Mouse (Mus musculus): ENCODE measurements around the gene Prss3. TPM values are rescaled to one million over a fixed set of nuclear protein-coding genes. Genes with fewer than 3 reads are reported as not detected.
"Not testable (repeated sequence)": the region's sequence is repeated elsewhere in the genome, so short reads cannot be mapped to it uniquely, and the experiment has no call there.

The Prss3 gene
- polyA plus RNA-seq (2015; fragmentation: Nextera tagmentation; extraction: Ambion mirVana) = not detected in 2 replicates

- H3K27me3 ChIP-seq; ATAC-seq (replicated peaks); H3K36me3 ChIP-seq; H3K4me2 ChIP-seq (replicated peaks); H3K9ac ChIP-seq (replicated peaks); H3K27ac ChIP-seq (replicated peaks); H3K4me3 ChIP-seq; H3K9me3 ChIP-seq; H3K4me1 ChIP-seq: not testable (repeated sequence)
Measured at GRCm38 (mm10) chr6:41377578-41377977, at the start of gene Prss3. Gene Prss3 (minus strand): TSS chr6:41377678.

- not testable (repeated sequence) for H3K4me1 ChIP-seq; H3K27ac ChIP-seq (replicated peaks); ATAC-seq (replicated peaks); H3K4me2 ChIP-seq (replicated peaks); H3K27me3 ChIP-seq; H3K9ac ChIP-seq (replicated peaks); H3K9me3 ChIP-seq; H3K4me3 ChIP-seq; H3K36me3 ChIP-seq
Measured at GRCm38 (mm10) chr6:41392056-41392455, 14.6 kb upstream of the Prss3 start, which contains the start of gene Gm5771. Gene Gm5771 (plus strand): TSS chr6:41392356.

DNA sequence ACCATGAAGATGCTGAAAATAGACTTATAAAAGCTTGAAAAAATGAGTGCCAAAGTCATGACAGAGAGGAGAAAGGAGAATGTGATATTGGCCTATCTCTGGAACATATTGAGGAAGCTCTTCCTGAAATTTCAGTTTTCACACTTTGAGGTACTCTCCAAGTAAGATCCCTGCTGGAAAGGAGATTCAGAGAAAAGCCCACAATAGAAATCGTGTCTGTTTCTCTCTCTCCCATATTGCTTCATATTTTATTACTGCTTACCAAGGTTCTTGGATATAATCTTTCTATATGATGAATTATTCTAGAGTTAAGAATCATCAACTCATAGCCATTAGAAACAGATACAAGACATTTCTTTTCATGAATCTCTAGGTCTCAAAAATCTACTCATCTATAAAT is 14.2 kb upstream of the Prss3 start:
- not testable (repeated sequence) for H3K4me2 ChIP-seq (replicated peaks); H3K9me3 ChIP-seq; H3K27me3 ChIP-seq; H3K9ac ChIP-seq (replicated peaks); H3K4me1 ChIP-seq; ATAC-seq (replicated peaks); H3K27ac ChIP-seq (replicated peaks); H3K4me3 ChIP-seq; H3K36me3 ChIP-seq
- 67% methylated on average over 1 of the region's 1 CpGs for WGBS

GRCm38 (mm10) chr6:41386781-41387180 is 9.3 kb upstream of the Prss3 start:
- Histone ChIP-seq H3K27me3 (no peaks in the 10 kb centered on the region), H3K9me3 (no peaks in the 10 kb centered on the region), H3K27ac (replicated peaks) (no peak overlapping the region), H3K9ac (replicated peaks) (no peak overlapping the region), H3K36me3 (no peaks in the 10 kb centered on the region), H3K4me2 (replicated peaks) (no peak overlapping the region), H3K4me3 (no peak overlapping the region), H3K4me1 (no peaks in the 10 kb centered on the region)
- no peak for ATAC-seq (replicated peaks)
- WGBS = 81% methylated on average over 2 of the region's 2 CpGs

- 86% methylated on average over 2 of the region's 2 CpGs for WGBS
Measured at GRCm38 (mm10) chr6:41373772-41374171, 3.7 kb downstream of the Prss3 start.

GRCm38 (mm10) chr6:41353932-41354331 is 23.5 kb downstream of the Prss3 start, which contains the start of gene Try10:
Gene Try10 (plus strand): TSS chr6:41354105.
- no peak within 1 kb of the TSS for H3K9ac ChIP-seq (replicated peaks)
- no peaks in the 10 kb centered on the region for H3K4me1 ChIP-seq
- no peak within 1 kb of the TSS for H3K27ac ChIP-seq (replicated peaks)
- no peaks in the 10 kb centered on the region for H3K36me3 ChIP-seq
- 92% methylated on average over 2 of the region's 2 CpGs for WGBS
- H3K9me3 ChIP-seq = no peaks in the 10 kb centered on the region
- no peak for ATAC-seq (replicated peaks)
- no peak within 1 kb of the TSS for H3K4me3 ChIP-seq
- H3K27me3 ChIP-seq = no peaks in the 10 kb centered on the region
- no peak within 1 kb of the TSS for H3K4me2 ChIP-seq (replicated peaks)

More at GRCm38 (mm10) chr6:41373772-41374171, 3.7 kb downstream of the Prss3 start:
- H3K4me1 ChIP-seq; H3K27ac ChIP-seq (replicated peaks); ATAC-seq (replicated peaks); H3K36me3 ChIP-seq; H3K9me3 ChIP-seq; H3K27me3 ChIP-seq; H3K9ac ChIP-seq (replicated peaks); H3K4me2 ChIP-seq (replicated peaks); H3K4me3 ChIP-seq: not testable (repeated sequence)

Other genes starting within 250 kb of the Prss3 start
- gene Try4, start 75.4 kb downstream of the Prss3 start, polyA plus RNA-seq (2015; fragmentation: Nextera tagmentation; extraction: Ambion mirVana) = not detected in 2 replicates
- gene Try5, start 60.8 kb downstream of the Prss3 start, polyA plus RNA-seq (2015; fragmentation: Nextera tagmentation; extraction: Ambion mirVana) = 0.29 and 0.32 TPM in 2 replicates
- gene Try10, start 23.6 kb downstream of the Prss3 start, polyA plus RNA-seq (2015; fragmentation: Nextera tagmentation; extraction: Ambion mirVana) = not detected in 2 replicates
- not detected in 2 replicates for gene Gm5771, start 14.7 kb upstream of the Prss3 start, polyA plus RNA-seq (2015; fragmentation: Nextera tagmentation; extraction: Ambion mirVana)
- not detected in 2 replicates for gene Gm10334, start 68.5 kb upstream of the Prss3 start, polyA plus RNA-seq (2015; fragmentation: Nextera tagmentation; extraction: Ambion mirVana)
- not detected in 2 replicates for gene Prss1, start 81.3 kb upstream of the Prss3 start, polyA plus RNA-seq (2015; fragmentation: Nextera tagmentation; extraction: Ambion mirVana)
- gene Prss2, start 144.1 kb upstream of the Prss3 start, polyA plus RNA-seq (2015; fragmentation: Nextera tagmentation; extraction: Ambion mirVana) = not detected in 2 replicates
- 33.2 and 34.6 TPM in 2 replicates for gene Ephb6, start 227.8 kb upstream of the Prss3 start, polyA plus RNA-seq (2015; fragmentation: Nextera tagmentation; extraction: Ambion mirVana)